Mouse (Mus musculus) lung, postnatal 0 days (tissue): ENCODE results near the gene Cggbp1.

Experiments used
- CTCF ChIP-seq: IDR thresholded peaks from 2 replicates; pipeline ENCODE4 v1.5.1; 2016; ENCODE audit warnings: antibody characterized with exemption, mild to moderate bottlenecking
- EP300 ChIP-seq: IDR thresholded peaks from 2 replicates; pipeline ENCODE4 v1.6.1; 2016; ENCODE audit warnings: antibody characterized with exemption, mild to moderate bottlenecking, control low read depth

DNA sequence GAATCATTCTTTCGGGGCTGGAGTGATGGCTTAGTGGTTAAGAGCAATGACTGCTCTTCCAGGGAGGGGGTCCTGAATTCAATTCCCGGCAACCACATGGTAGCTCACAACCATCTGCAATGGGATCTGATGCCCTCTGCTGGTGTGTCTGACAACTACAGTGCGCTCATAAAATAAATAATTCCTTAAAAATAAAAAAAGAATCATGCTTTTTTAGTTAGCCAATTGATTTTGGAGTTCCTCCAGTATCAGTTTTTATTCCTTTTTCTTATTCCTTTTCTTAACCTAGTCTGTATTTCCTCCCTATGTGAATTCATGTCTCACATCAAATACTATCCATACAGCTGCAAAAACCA lies 9.4 kb upstream of the Cggbp1 start:
- TF ChIP-seq CTCF (0 out of 2 replicates have a peak, but pooled peaks have one; percentile 8), EP300 (no peak)
